ENCODE assay signal across 8 mouse cellular contexts in genomic region chr1:88586823-88587820, GRCm38 (mm10).
DNase-seq lines count a peak whose midpoint lies in the region; ATAC-seq and TF ChIP-seq lines count a peak whose summit lies in the region.
"Had no signal": no experiment of that assay in that cellular context is flagged by ENCODE, and none has a peak within 500 bp of the region (broad histone marks: within the 10 kb centered on the region; RNA-seq: fewer than 3 reads in every experiment).

No protein-coding gene starts in this region.

- H3K9me3 ChIP-seq in liver, embryonic 11.5 days (ENCODE audit: control insufficient read depth, low read length), result no peaks in the 10 kb centered on the region
- H3K9me3 ChIP-seq in midbrain, embryonic 10.5 days (replicated peaks), result no peaks in the 10 kb centered on the region
- no peaks in the 10 kb centered on the region for H3K9me3 ChIP-seq in kidney, embryonic 15.5 days (replicated peaks)
- H3K9me3 ChIP-seq: limb, embryonic 13.5 days had no signal

- H3K4me3 ChIP-seq in liver, embryonic 11.5 days (ENCODE audit: low read depth, low read length), result no peak overlapping the region
- no peak overlapping the region for H3K4me3 ChIP-seq in liver, adult 2 months (ENCODE audit: insufficient read depth, low read depth, low read length)
- no peak overlapping the region for H3K4me3 ChIP-seq in midbrain, embryonic 10.5 days
- H3K4me3 ChIP-seq in kidney, embryonic 15.5 days (replicated peaks), result no peak overlapping the region
- H3K4me3 ChIP-seq: limb, embryonic 13.5 days had no signal

- no peaks in the 10 kb centered on the region for H3K79me2 ChIP-seq in liver, adult 2 months (ENCODE audit: control insufficient read depth, insufficient read depth, low read length)

- H3K36me3 ChIP-seq in liver, embryonic 11.5 days (ENCODE audit: control insufficient read depth, insufficient read depth, low read length), result no peaks in the 10 kb centered on the region
- no peaks in the 10 kb centered on the region for H3K36me3 ChIP-seq in liver, adult 2 months (ENCODE audit: control insufficient read depth, insufficient read depth, low read length)
- H3K36me3 ChIP-seq in midbrain, embryonic 10.5 days, result no peaks in the 10 kb centered on the region
- H3K36me3 ChIP-seq in kidney, embryonic 15.5 days, result no peaks in the 10 kb centered on the region
- H3K36me3 ChIP-seq: limb, embryonic 13.5 days had no signal

- ATAC-seq in liver, embryonic 11.5 days (replicated peaks; ENCODE audit: low FRiP score), result no peak; the same call in 1 of the 2 replicates
- ATAC-seq in kidney, embryonic 15.5 days (replicated peaks; ENCODE audit: low FRiP score), result no peak

- no peak overlapping the region for H3K27ac ChIP-seq in liver, embryonic 11.5 days (ENCODE audit: low read depth, low read length)
- peak overlapping the region; percentile 22 for H3K27ac ChIP-seq in liver, adult 2 months (replicated peaks; ENCODE audit: insufficient read depth, low read depth, low read length)
- no peak overlapping the region for H3K27ac ChIP-seq in midbrain, embryonic 10.5 days (replicated peaks)
- no peak overlapping the region for H3K27ac ChIP-seq in kidney, embryonic 15.5 days
- H3K27ac ChIP-seq: limb, embryonic 13.5 days had no signal

- H3K9ac ChIP-seq in liver, embryonic 11.5 days (ENCODE audit: low read depth, low read length), result no peak overlapping the region
- H3K9ac ChIP-seq in liver, adult 2 months (ENCODE audit: low read depth, low read length), result no peak overlapping the region
- no peak overlapping the region for H3K9ac ChIP-seq in kidney, embryonic 15.5 days
- H3K9ac ChIP-seq: limb, embryonic 13.5 days had no signal

- H3K4me2 ChIP-seq in liver, embryonic 11.5 days, result no peak overlapping the region
- H3K4me2 ChIP-seq in kidney, embryonic 15.5 days, result no peak overlapping the region
- H3K4me2 ChIP-seq: limb, embryonic 13.5 days had no signal

- peak; percentile 39 for DNase-seq in liver
- no peak for DNase-seq in liver, embryonic 11.5 days (ENCODE audit: low spot score)
- DNase-seq in c-Kit-positive CD71-negative TER-119-negative erythroid progenitor cells, embryonic 14.5 days (ENCODE audit: low read depth), result peak; percentile 67
- peak; percentile 59 for DNase-seq in liver, adult 2 months (ENCODE audit: extremely low read depth, low read depth, low spot score)
- DNase-seq in spleen, postnatal 36 days (ENCODE audit: low spot score in 2 of 2), result peak; percentile 62 to 72
- no peak for DNase-seq in midbrain, embryonic 10.5 days (ENCODE audit: low spot score)

- TF ChIP-seq POLR2A in liver, adult 2 months (IDR thresholded peaks at IDR 0.05; ENCODE audit: extremely low read depth, insufficient read depth, low read length), result no peak

- peaks cover 3% of the 10 kb centered on the region; the same call in 1 of the 2 replicates for H3K4me1 ChIP-seq in liver, embryonic 11.5 days (replicated peaks; ENCODE audit: control insufficient read depth, insufficient read depth, low read length)
- no peaks in the 10 kb centered on the region for H3K4me1 ChIP-seq in liver, adult 2 months (ENCODE audit: control insufficient read depth, insufficient read depth, low read length)
- peaks cover 3% of the 10 kb centered on the region; the same call in 1 of the 2 replicates for H3K4me1 ChIP-seq in midbrain, embryonic 10.5 days
- peaks cover 13% of the 10 kb centered on the region for H3K4me1 ChIP-seq in kidney, embryonic 15.5 days

- no peak for TF ChIP-seq CTCF in liver, adult 2 months (IDR thresholded peaks at IDR 0.05; ENCODE audit: low read depth, low read length)

- no peaks in the 10 kb centered on the region; the same call in 1 of the 2 replicates for H3K27me3 ChIP-seq in liver, embryonic 11.5 days (replicated peaks; ENCODE audit: control insufficient read depth, insufficient read depth, low read length)
- H3K27me3 ChIP-seq in liver, adult 2 months (ENCODE audit: control insufficient read depth, insufficient read depth, low read length), result no peaks in the 10 kb centered on the region
- peaks cover 44% of the 10 kb centered on the region for H3K27me3 ChIP-seq in midbrain, embryonic 10.5 days (ENCODE audit: low read depth, poor library complexity, severe bottlenecking)
- H3K27me3 ChIP-seq in kidney, embryonic 15.5 days, result no peaks in the 10 kb centered on the region
- H3K27me3 ChIP-seq: limb, embryonic 13.5 days had no signal

- 41% methylated on average over 13 of the region's 13 CpGs for WGBS in liver, embryonic 11.5 days
- 68% methylated on average over 13 of the region's 13 CpGs for WGBS in liver, adult 2 months
- WGBS in midbrain, embryonic 10.5 days, result 81% methylated on average over 13 of the region's 13 CpGs
- 68% methylated on average over 13 of the region's 13 CpGs for WGBS in kidney, embryonic 15.5 days

Comparison
In these comparisons a context has a peak if more than half of its experiments do, and no peak if none do; other contexts are left out.
1. DNase-seq: peak in liver (single experiment), c-Kit-positive CD71-negative TER-119-negative erythroid progenitor cells, embryonic 14.5 days (single experiment), liver, adult 2 months (single experiment) and spleen, postnatal 36 days (2 of 2); none in liver, embryonic 11.5 days (single experiment) and midbrain, embryonic 10.5 days (single experiment).